Mouse (Mus musculus) embryo, embryonic 11.5 days (tissue): Measurements from ENCODE around the gene Nrxn3.

Experiments
- DNase-seq: peaks from one replicate; pipeline ENCODE4 v3.0.0-alpha.2; 2012; ENCODE audit warnings: low read depth, low spot score

Nrxn3 gene

GRCm38 (mm10) chr12:88722691-88723070, at the start of gene Nrxn3:
Nrxn3 (plus strand) TSS chr12:88722876.
- DNase-seq, result peak; percentile 46

GRCm38 (mm10) chr12:88704159-88704846, 18.4 kb upstream of the Nrxn3 start:
- DNase-seq, result no peak

- DNase-seq, result no peak
Observed at GRCm38 (mm10) chr12:88705959-88706358, 16.7 kb upstream of the Nrxn3 start.

- DNase-seq, result no peak
Observed at GRCm38 (mm10) chr12:88707786-88708185, 14.9 kb upstream of the Nrxn3 start.

GRCm38 (mm10) chr12:88709223-88709622, 13.5 kb upstream of the Nrxn3 start:
- peak; percentile 69 for DNase-seq

- no peak for DNase-seq
Observed at GRCm38 (mm10) chr12:88713456-88713855, 9.2 kb upstream of the Nrxn3 start.

- DNase-seq, result no peak
Observed at GRCm38 (mm10) chr12:88722031-88722690, 515 bp upstream of the Nrxn3 start.

- DNase-seq, result no peak
Observed at GRCm38 (mm10) chr12:88726316-88726715, 3.6 kb downstream of the Nrxn3 start.

GRCm38 (mm10) chr12:88726755-88727154, 4.1 kb downstream of the Nrxn3 start:
- no peak for DNase-seq

GRCm38 (mm10) chr12:88730720-88731119, 8.0 kb downstream of the Nrxn3 start:
- no peak for DNase-seq

GRCm38 (mm10) chr12:88735045-88735444, 12.4 kb downstream of the Nrxn3 start:
- DNase-seq, result no peak

- DNase-seq, result no peak
Observed at GRCm38 (mm10) chr12:88737081-88737480, 14.4 kb downstream of the Nrxn3 start.

GRCm38 (mm10) chr12:88738616-88739015, 15.9 kb downstream of the Nrxn3 start:
- DNase-seq, result no peak

GRCm38 (mm10) chr12:88746788-88747187, 24.1 kb downstream of the Nrxn3 start:
- DNase-seq, result no peak

- no peak for DNase-seq
Observed at GRCm38 (mm10) chr12:88764791-88765190, 42.1 kb downstream of the Nrxn3 start.

- no peak for DNase-seq
Observed at GRCm38 (mm10) chr12:88774666-88775065, 52.0 kb downstream of the Nrxn3 start.

- no peak for DNase-seq
Observed at GRCm38 (mm10) chr12:88778036-88778435, 55.4 kb downstream of the Nrxn3 start.

- no peak for DNase-seq
Observed at GRCm38 (mm10) chr12:88784199-88785147, 61.8 kb downstream of the Nrxn3 start.

GRCm38 (mm10) chr12:88793314-88793713, 70.6 kb downstream of the Nrxn3 start:
- DNase-seq, result no peak

GRCm38 (mm10) chr12:88800990-88801655, 78.4 kb downstream of the Nrxn3 start:
- DNase-seq, result no peak

- no peak for DNase-seq
Observed at GRCm38 (mm10) chr12:88801656-88802007, 79.0 kb downstream of the Nrxn3 start.

GRCm38 (mm10) chr12:88808947-88809346, 86.3 kb downstream of the Nrxn3 start:
- DNase-seq, result no peak
